Mouse (Mus musculus) lung, postnatal 10 days (tissue): ENCODE results near the gene Mboat2.
A peak's percentile ranks its signal among the peaks of the same experiment; 100 is the strongest.

Source experiments
- DNase-seq: peaks from one replicate; pipeline ENCODE4 v3.0.0; 2021

Gene Mboat2

GRCm38 (mm10) chr12:24952147-24952546 lies 121.5 kb downstream of the Mboat2 start:
- DNase-seq, result peak; percentile 77

- no peak for DNase-seq
Observed at GRCm38 (mm10) chr12:24955137-24955536, 124.5 kb downstream of the Mboat2 start.

DNA sequence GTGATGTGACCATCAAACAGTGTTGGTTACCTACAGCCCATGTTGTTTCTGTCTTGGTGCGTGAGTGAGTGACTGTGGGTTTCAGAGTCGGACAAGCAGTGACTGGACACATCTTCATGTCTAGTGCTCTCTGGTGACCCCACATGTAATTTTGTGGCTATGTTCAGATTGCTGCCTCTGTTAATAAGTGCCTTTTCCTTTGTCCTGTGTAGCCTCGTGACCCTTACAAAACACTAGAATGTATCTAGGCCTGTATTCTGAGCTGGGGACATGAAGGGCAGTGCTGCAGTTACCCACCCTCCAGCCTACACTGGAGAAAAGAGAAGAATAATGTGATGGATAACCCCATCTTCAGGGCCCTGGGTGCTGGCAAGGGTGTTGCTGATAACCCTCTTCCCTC lies 127.8 kb downstream of the Mboat2 start:
- no peak for DNase-seq

- no peak for DNase-seq
Observed at GRCm38 (mm10) chr12:24961821-24962220, 131.1 kb downstream of the Mboat2 start.

- DNase-seq, result no peak
Observed at GRCm38 (mm10) chr12:24962362-24962967, 131.8 kb downstream of the Mboat2 start.

DNA sequence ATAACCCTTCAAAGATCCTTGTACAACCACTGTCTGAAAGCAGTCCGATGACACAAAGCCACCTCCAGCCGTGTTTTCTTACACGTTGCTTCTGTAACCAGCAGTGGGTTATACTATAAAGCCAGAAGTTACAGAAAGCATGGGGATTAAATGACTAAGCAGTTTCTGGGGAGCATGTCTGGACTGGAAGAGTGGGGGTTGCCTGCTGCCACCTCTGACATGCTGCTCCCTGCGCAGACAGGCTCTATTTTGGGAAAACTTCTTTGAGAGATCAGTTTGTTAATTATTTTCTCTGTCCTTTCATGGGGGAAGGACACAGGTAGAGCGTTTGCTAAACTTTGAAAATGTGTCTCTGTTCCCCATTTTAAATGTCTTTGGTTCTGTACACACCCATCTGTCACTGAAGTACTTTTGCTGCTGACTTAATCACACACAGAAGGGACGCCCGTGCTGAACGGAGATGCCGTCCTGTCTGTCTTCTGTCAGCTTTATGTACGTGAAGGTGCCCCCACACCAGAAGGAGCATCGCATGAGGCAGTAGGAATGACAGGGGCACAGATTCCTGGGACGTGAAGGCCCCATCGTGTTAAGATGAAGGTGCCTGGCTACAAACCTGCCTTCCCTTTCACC lies 132.8 kb downstream of the Mboat2 start:
- DNase-seq, result no peak

DNA sequence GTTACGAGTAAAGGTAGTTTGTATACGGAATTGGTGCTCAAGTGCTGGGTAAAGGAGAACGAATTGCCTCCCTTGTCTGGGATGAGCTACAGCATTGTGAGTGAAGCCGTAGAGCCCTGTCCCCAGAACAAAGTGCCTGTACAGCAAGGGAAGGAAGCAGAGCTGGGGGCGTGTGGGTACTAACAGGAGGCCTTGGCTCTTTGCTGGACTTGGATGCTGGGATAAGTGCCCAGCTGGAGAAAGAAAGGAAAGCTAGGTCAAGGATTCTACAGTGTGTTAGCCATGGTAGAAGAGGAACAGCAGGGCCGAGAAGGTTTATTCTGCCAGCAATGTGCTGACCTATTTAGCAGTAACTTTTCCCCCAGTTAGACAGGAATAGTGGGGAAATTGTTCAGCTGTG lies 134.7 kb downstream of the Mboat2 start:
- no peak for DNase-seq

DNA sequence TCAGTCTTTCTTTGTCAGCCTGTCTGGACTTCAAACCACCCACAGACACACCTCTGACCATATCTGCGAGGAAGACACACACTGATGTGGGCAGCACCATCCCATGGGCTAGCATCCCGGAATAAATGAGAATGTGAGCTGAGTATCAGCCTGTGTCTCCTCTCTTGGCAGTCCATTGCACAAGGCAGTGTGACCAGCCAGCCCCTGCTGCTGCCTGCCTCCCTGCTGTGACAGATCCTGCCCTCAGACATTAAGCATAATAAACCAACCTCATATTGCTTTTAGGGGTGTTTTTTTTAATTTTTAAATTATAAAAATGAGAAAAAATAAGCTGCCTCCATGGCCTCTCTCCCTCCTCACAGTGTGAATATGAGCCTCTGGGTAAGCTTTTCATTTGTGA lies 135.4 kb downstream of the Mboat2 start:
- DNase-seq, result no peak

DNA sequence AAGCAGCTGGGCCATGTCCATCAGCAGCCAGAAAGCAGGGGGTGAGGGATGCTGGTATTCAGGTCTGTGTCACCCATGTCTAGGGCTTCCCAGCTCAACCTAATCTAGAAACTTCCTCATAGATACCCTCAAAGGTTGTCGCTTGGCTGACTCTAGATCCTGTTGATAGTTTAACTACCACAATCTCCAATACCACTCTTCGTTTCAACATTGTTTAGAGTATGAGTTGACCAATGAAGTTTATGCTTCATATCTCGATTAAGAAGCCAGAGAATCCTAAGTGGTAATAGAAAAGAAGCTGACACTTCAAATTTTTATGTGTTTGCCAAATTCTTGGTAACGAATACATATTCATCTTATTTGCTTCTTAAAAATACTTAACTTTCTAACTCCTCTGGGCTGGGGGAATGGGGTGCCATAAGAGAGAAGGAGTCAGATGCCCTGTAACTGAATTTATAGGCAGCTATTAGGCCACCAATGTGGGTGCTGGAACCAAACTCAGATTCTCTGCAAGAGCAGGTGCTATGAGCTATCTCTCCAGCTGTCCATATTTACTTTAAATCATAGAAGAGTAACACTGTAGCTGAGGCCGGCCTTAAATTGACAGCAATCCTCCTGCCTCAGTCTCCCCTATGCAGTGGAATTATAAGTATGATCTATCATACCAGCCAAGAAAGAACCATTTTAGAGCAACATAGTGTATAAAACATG lies 141.0 kb downstream of the Mboat2 start:
- no peak for DNase-seq

GRCm38 (mm10) chr12:24972371-24973350 lies 142.0 kb downstream of the Mboat2 start:
- DNase-seq, result no peak

- DNase-seq, result no peak
Observed at GRCm38 (mm10) chr12:24973586-24973985, 142.9 kb downstream of the Mboat2 start.

DNA sequence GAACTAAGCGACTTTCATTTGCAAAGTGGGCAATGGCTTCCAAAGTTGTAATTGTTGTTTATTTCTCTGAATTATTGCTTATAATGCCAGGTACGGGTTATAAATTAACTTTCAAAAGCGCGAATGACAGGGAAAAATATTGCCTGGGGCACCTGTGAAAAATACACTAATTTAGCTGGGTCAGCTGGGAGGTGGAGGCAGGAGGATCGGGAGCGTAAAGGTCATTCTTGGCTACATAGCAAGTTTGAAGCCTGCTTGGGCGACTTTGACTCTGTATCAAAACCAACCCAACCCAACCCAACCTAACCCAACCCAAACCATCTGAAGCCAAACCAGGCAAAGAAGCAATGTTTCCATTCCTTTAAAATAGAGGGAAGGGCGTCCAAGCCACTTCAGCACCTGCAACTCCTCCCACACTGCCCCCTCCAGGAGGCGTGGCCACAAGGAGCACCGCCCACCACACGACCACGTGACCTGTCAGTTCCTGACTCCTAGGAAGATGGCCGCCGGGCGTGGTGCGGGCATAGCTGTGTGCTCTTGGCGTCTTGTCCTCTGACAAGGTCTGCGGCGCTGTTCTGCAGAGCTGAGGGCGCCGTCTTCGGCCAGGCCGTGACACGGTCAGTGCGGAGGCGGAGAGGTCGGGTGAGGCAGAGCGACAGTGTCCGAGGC lies 143.9 kb downstream of the Mboat2 start, which contains the start of gene Kidins220:
TSS of gene Kidins220 (plus strand) at position 480 of the 669 bp plus-strand sequence.
- peak; percentile 98 for DNase-seq

- DNase-seq, result peak; percentile 81
Observed at GRCm38 (mm10) chr12:24975115-24975733, 144.5 kb downstream of the Mboat2 start.

DNA sequence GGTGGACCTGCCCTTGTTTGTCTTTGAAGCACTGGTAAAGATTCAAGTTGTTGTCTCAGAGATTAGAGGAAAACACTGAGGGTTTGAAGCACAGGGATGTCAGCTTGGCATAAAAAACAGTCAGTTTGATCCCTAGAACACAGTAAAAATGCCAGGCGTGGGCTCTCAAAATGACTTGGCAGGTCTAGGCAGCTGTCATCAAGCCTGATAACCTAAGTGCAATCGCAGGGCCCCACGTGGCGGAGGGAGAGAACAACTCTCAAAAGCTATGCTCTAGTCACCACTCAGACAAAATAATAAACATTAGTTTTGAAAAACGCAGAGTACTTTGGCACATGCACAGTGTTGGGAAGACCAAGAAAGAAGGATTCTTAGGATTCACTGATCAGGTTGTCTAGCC lies 154.5 kb downstream of the Mboat2 start:
- DNase-seq, result no peak

DNA sequence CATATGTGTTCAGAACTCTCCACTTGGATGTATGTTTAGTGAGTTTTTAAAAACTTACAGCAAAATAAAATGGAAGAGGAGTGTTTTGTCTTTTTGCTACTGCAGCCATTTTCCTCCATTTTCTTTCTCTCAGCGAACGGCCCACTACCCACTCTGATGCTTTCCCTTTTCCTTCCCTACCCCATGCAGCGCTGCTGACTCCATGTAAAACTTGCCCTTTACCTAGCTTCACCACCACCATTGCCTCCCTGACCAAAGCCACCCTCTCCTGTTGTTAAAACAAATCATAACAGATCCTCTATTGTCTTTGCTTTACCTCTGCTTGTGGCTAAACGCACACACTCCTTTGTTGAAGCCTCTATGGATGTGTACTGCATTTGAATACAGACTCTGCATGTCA lies 164.7 kb downstream of the Mboat2 start:
- DNase-seq, result no peak

- DNase-seq, result no peak
Observed at GRCm38 (mm10) chr12:25005350-25005749, 174.7 kb downstream of the Mboat2 start.

- no peak for DNase-seq
Observed at GRCm38 (mm10) chr12:25009957-25010356, 179.3 kb downstream of the Mboat2 start.

GRCm38 (mm10) chr12:25010416-25010815 lies 179.7 kb downstream of the Mboat2 start:
- no peak for DNase-seq

DNA sequence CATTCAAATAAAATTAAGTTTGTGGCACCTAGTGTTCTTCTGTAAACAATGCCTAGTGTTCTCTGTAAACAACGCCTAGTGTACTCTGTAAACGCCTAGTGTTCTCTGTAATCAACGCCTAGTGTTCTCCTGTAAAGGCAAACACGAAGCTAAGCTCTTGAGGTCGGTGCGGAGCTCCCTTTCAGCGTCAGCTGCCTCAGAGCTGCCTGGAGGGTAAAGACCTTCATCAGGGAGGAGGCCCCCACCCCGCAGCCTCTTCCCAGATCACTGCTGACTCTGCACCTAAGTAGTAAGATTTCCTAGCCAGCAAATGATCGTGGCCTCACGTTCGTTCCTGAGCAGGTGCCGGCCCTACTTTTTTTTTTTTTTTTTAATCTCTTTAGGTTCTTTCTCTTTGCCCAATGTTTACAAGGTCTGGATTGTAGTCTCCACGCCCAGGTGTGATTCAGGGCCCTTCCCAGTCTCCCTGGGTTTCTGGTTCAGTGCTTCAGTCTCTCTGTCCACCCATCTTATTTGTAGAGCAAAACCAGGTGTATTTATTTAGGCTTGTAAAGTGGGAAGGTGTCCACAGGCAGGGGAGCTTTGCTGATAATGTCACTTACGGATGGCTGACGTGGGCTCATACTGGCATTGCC lies 181.2 kb downstream of the Mboat2 start:
- DNase-seq, result no peak

GRCm38 (mm10) chr12:25012555-25013540 lies 182.2 kb downstream of the Mboat2 start:
- no peak for DNase-seq
